In the genomic region with DNA sequence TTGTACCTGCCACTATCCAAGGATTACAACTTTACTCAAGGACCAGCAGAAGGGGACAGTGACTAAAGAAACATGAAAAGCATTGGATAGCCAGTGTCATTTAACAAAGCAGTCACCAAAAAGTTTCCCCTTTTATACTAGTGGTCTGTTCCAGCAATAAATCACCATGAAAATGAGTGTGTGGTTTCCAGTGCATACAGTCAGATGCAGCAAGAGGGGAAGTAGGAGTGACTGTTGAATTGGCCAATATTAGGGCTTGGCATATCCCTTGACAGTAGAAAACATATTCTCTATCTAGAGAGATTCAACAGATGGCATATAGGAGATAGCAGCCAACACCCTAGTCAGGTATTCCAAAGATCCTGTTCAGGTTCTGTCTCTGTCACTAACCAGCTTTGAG, we compare ENCODE assay signal across 20 mouse cellular contexts.
A peak's percentile ranks its signal among the peaks of the same experiment; 100 is the strongest.
DNase-seq lines count a peak whose midpoint lies in the region; ATAC-seq and TF ChIP-seq lines count a peak whose summit lies in the region.
"Had no signal": no experiment of that assay in that cellular context is flagged by ENCODE, and none has a peak within 500 bp of the region (broad histone marks: within the 10 kb centered on the region; RNA-seq: fewer than 3 reads in every experiment).

No protein-coding gene starts in this region.

- peak; percentile 99 for ATAC-seq in common myeloid progenitor, adult 5-6 weeks (replicated peaks; ENCODE audit: low read depth, poor library complexity, severe bottlenecking)
- peak; percentile 93 to 95 for ATAC-seq in hematopoietic stem cell, adult 5-6 weeks (replicated peaks in 1 of 2; ENCODE audit: insufficient read depth in 1 of 2, low FRiP score in 2 of 2, low TSS enrichment in 1 of 2, low read depth in 1 of 2, poor library complexity in 2 of 2, severe bottlenecking in 2 of 2)
- peak; percentile 98 for ATAC-seq in megakaryocyte progenitor cell, adult 5-6 weeks (replicated peaks; ENCODE audit: poor library complexity)
- ATAC-seq: forebrain, embryonic 13.5 days; forebrain, embryonic 15.5 days; forebrain, postnatal 0 days had no signal

- H3K4me3 ChIP-seq in left cerebral cortex, adult 2 months: no peak overlapping the region
- H3K4me3 ChIP-seq: embryonic facial prominence, embryonic 10.5 days; embryonic facial prominence, embryonic 12.5 days; forebrain, embryonic 13.5 days; forebrain, embryonic 15.5 days had no signal

- no peak for TF ChIP-seq CTCF in left cerebral cortex, adult 2 months (IDR thresholded peaks at IDR 0.05)

- intact Hi-C loops in left cerebral cortex, adult 2 months (cut with DNase I): no loop called here

- H3K27ac ChIP-seq in left cerebral cortex, adult 2 months: no peak overlapping the region
- H3K27ac ChIP-seq: embryonic facial prominence, embryonic 10.5 days; embryonic facial prominence, embryonic 12.5 days; forebrain, embryonic 13.5 days; forebrain, embryonic 15.5 days had no signal

- no peak for DNase-seq in left cerebral cortex, adult 2 months (ENCODE audit: extremely low spot score in 1 of 2, low spot score in 2 of 2)
- DNase-seq in adrenal gland, adult 18-20 months (ENCODE audit: low spot score in 2 of 2): no peak
- no peak for DNase-seq in thymus, postnatal 10 days (ENCODE audit: low spot score in 2 of 2)
- DNase-seq: adrenal gland, adult 8-10 months; adrenal gland, postnatal 14 days; adrenal gland, postnatal 36 days; cerebellum, adult 11 months; cerebellum, adult 18-20 months; cerebellum, adult 8-10 months; cerebellum, adult 9-11 months; cerebellum, postnatal 14 days; cerebellum, postnatal 36 days; forebrain, postnatal 0 days had no signal
